Mouse (Mus musculus): ENCODE data around the gene Cog4. TPM values are rescaled to one million over a fixed set of nuclear protein-coding genes. Genes with fewer than 3 reads are reported as not detected.
"Not testable (repeated sequence)": the region's sequence is repeated elsewhere in the genome, so short reads cannot be mapped to it uniquely, and the experiment has no call there.

Cog4 gene
- total and polyA plus RNA-seq, 2 experiments from 2014 or later: 45.3 to 50.5 TPM

- 94% methylated on average over 6 of the region's 6 CpGs for WGBS
- H3K27me3 ChIP-seq (ENCODE audit: insufficient read depth, low read length): no peaks in the 10 kb centered on the region
- no peaks in the 10 kb centered on the region for H3K9me3 ChIP-seq (ENCODE audit: low read length)
- H3K27ac ChIP-seq (ENCODE audit: low read depth, low read length): no peak overlapping the region
- H3K9ac ChIP-seq: no peak overlapping the region
- no peaks in the 10 kb centered on the region for H3K4me1 ChIP-seq (ENCODE audit: insufficient read depth)
- DNase-seq (no peak), ATAC-seq (no peak)
- TF ChIP-seq CTCF (IDR thresholded peaks at IDR 0.05; ENCODE audit: low read depth): no peak
- H3K4me3 ChIP-seq (ENCODE audit: low read depth, low read length): no peak overlapping the region
- no peaks in the 10 kb centered on the region for H3K36me3 ChIP-seq (ENCODE audit: insufficient read depth)
- no peak overlapping the region for H3K4me2 ChIP-seq (ENCODE audit: low read depth)
These were observed 51.1 kb downstream of the Cog4 start for GRCm38 (mm10) chr8:110897495-110897894.

- ATAC-seq: no peak
- Histone ChIP-seq H3K4me2 (ENCODE audit: low read depth) (no peak overlapping the region), H3K9ac (no peak overlapping the region), H3K4me3 (ENCODE audit: low read depth, low read length) (no peak overlapping the region), H3K9me3 (ENCODE audit: low read length) (no peaks in the 10 kb centered on the region), H3K4me1 (ENCODE audit: insufficient read depth) (no peaks in the 10 kb centered on the region), H3K27ac (ENCODE audit: low read depth, low read length) (no peak overlapping the region), H3K27me3 (ENCODE audit: insufficient read depth, low read length) (no peaks in the 10 kb centered on the region), H3K36me3 (ENCODE audit: insufficient read depth) (no peaks in the 10 kb centered on the region)
- WGBS: 78% methylated on average over 3 of the region's 3 CpGs
- TF ChIP-seq CTCF (IDR thresholded peaks at IDR 0.05; ENCODE audit: low read depth): no peak
- DNase-seq: no peak
These were observed 54.7 kb downstream of the Cog4 start for GRCm38 (mm10) chr8:110901056-110901455.

DNA sequence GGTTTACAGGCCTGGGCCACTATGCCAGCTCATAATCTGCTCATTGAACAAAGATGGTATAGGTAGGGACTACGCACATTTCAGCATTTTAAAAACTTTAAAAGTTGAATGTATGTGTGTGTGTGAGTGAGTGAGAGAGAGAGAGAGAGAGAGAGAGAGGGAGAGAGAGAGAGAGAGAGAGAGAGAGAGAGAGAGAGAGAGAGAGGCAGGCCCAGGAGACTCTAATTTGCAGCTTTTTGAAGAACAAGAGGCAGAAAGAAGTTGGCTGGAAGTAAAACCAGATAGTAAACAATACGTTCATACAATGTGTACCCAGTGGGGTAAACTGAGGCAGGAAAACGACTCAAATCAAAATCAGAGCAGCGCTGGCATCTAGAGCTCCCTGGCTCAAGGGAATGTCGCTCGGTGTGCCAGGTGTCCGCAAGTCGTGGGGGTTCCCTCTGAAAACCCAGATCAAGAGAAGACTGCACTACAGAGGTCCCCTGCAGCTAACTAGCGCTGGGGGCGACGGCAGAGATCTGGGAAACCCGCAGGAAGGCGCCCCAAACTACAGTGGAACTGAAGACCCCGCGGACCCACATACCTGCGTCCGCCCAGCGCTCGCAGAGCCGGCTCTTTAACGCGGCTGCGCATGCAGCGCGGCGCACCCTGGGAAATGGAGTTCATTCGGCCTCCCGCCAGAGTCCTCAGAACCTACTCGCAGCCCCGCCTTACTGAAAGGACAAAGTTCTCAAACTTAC, 55.6 kb downstream of the Cog4 start, which contains the start of gene Fuk:
Fuk (minus strand) TSS at position 650 of the 740 bp plus-strand sequence.
- ATAC-seq (peak; percentile 97), DNase-seq (peak; percentile 86)
- H3K4me1 ChIP-seq (ENCODE audit: insufficient read depth): no peaks in the 10 kb centered on the region
- peak within 1 kb of the TSS; percentile 71 for H3K4me2 ChIP-seq (ENCODE audit: low read depth)
- WGBS: 5% methylated on average over 30 of the region's 30 CpGs
- peak within 1 kb of the TSS; percentile 69 for H3K4me3 ChIP-seq (ENCODE audit: low read depth, low read length)
- H3K9me3 ChIP-seq (ENCODE audit: low read length): no peaks in the 10 kb centered on the region
- TF ChIP-seq CTCF (IDR thresholded peaks at IDR 0.05; ENCODE audit: low read depth): no peak
- H3K27ac ChIP-seq (ENCODE audit: low read depth, low read length): no peak within 1 kb of the TSS
- H3K9ac ChIP-seq: peak within 1 kb of the TSS; percentile 53
- no peaks in the 10 kb centered on the region for H3K27me3 ChIP-seq (ENCODE audit: insufficient read depth, low read length)
- H3K36me3 ChIP-seq (ENCODE audit: insufficient read depth): no peaks in the 10 kb centered on the region

DNA sequence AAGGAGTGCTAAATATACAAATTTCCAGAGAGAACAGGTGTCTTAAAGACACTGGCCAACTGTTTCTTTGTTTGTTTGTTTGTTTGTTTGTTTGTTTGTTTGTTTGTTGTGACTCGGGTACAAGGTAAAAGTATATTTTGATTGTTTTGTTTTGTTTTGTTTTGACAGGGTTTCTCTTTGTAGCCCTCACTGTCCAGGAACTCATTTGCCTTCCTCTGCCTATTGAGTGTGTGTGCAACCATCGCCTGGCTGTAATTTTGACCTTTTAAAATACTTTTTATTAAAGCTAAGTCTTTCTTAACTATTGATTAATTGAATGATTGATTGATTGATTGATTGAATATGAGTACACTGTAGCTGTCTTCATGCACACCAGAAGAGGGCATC, 56.2 kb downstream of the Cog4 start:
- Histone ChIP-seq H3K9ac (no peak overlapping the region), H3K27me3 (ENCODE audit: insufficient read depth, low read length) (no peaks in the 10 kb centered on the region), H3K4me1 (ENCODE audit: insufficient read depth) (no peaks in the 10 kb centered on the region), H3K27ac (ENCODE audit: low read depth, low read length) (no peak overlapping the region), H3K4me2 (ENCODE audit: low read depth) (peak overlapping the region; percentile 71), H3K36me3 (ENCODE audit: insufficient read depth) (no peaks in the 10 kb centered on the region), H3K9me3 (ENCODE audit: low read length) (no peaks in the 10 kb centered on the region), H3K4me3 (ENCODE audit: low read depth, low read length) (peak overlapping the region; percentile 69; the same call in 1 of the 2 replicates)
- 60% methylated on average over 2 of the region's 2 CpGs for WGBS
- DNase-seq (no peak), ATAC-seq (no peak)
- no peak for TF ChIP-seq CTCF (IDR thresholded peaks at IDR 0.05; ENCODE audit: low read depth)

- peak; percentile 34; the same call in 1 of the 2 replicates for ATAC-seq
- Histone ChIP-seq H3K27me3 (ENCODE audit: insufficient read depth, low read length) (no peaks in the 10 kb centered on the region), H3K4me3 (ENCODE audit: low read depth, low read length) (no peak overlapping the region), H3K9ac (no peak overlapping the region), H3K9me3 (ENCODE audit: low read length) (no peaks in the 10 kb centered on the region), H3K4me2 (ENCODE audit: low read depth) (no peak overlapping the region), H3K4me1 (ENCODE audit: insufficient read depth) (no peaks in the 10 kb centered on the region), H3K27ac (ENCODE audit: low read depth, low read length) (peak overlapping the region; percentile 9; the same call in 1 of the 2 replicates), H3K36me3 (ENCODE audit: insufficient read depth) (no peaks in the 10 kb centered on the region)
- no peak for TF ChIP-seq CTCF (IDR thresholded peaks at IDR 0.05; ENCODE audit: low read depth)
- WGBS: 88% methylated on average over 6 of the region's 6 CpGs
- no peak for DNase-seq
These were observed 59.0 kb downstream of the Cog4 start for GRCm38 (mm10) chr8:110905404-110905803.

DNA sequence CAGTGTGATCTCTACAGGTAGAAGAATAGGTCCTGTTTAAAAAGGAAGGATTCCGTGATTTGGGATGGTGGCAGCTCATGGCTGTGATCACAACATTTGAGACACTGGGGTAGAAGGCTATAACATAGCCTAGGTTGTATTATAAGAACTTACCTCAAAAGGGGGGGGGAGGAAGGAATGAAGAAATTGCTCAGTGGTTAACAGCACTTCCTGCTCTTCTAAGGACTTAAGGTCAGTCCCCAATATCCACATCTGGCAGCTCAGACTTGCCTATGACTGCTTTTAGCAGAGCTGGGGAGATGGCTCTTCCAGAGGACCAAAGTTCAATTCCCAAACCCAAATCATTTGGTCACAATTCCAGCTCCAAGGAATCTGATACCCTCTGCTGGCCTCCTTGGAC, 60.3 kb downstream of the Cog4 start:
- Histone ChIP-seq H3K9me3 (ENCODE audit: low read length) (no peaks in the 10 kb centered on the region), H3K27ac (ENCODE audit: low read depth, low read length) (no peak overlapping the region), H3K4me1 (ENCODE audit: insufficient read depth) (no peaks in the 10 kb centered on the region), H3K27me3 (ENCODE audit: insufficient read depth, low read length) (no peaks in the 10 kb centered on the region), H3K9ac (no peak overlapping the region), H3K36me3 (ENCODE audit: insufficient read depth) (no peaks in the 10 kb centered on the region), H3K4me3 (ENCODE audit: low read depth, low read length) (no peak overlapping the region), H3K4me2 (ENCODE audit: low read depth) (no peak overlapping the region)
- DNase-seq (no peak), ATAC-seq (no peak)
- no peak for TF ChIP-seq CTCF (IDR thresholded peaks at IDR 0.05; ENCODE audit: low read depth)
- 85% methylated on average over 1 of the region's 1 CpGs for WGBS

- not testable (repeated sequence) for H3K27ac ChIP-seq (ENCODE audit: low read depth, low read length); H3K4me2 ChIP-seq (ENCODE audit: low read depth); H3K36me3 ChIP-seq (ENCODE audit: insufficient read depth); H3K27me3 ChIP-seq (ENCODE audit: insufficient read depth, low read length); H3K4me3 ChIP-seq (ENCODE audit: low read depth, low read length); H3K9ac ChIP-seq; ATAC-seq; H3K9me3 ChIP-seq (ENCODE audit: low read length); DNase-seq; H3K4me1 ChIP-seq (ENCODE audit: insufficient read depth)
These were observed 63.5 kb downstream of the Cog4 start for GRCm38 (mm10) chr8:110909850-110910249.
